Mouse (Mus musculus) neural tube, embryonic 12.5 days (tissue): ENCODE measurements around the gene Pef1. TPM values are rescaled to one million over a fixed set of nuclear protein-coding genes. Genes with fewer than 3 reads are reported as not detected.

Source experiments
- ATAC-seq: fragments of 200-750 bp; cut with Nextera tagmentation; 2 replicates; pipeline ENCODE4 v1.8.0; 2017; ENCODE audit warnings: low read depth, mild to moderate bottlenecking, moderate TSS enrichment, moderate library complexity; ENCODE audit not compliant: low FRiP score
- H3K27ac ChIP-seq: fragments of 300-500 bp; sonication (generic); 2 replicates; pipeline ENCODE4 v1.5.1; 2016
- H3K27me3 ChIP-seq: fragments of 300-500 bp; sonication (generic); replicated peaks from 2 replicates; pipeline ENCODE4 v1.6.1; 2016; ENCODE audit warnings: mild to moderate bottlenecking
- H3K36me3 ChIP-seq: fragments of 300-500 bp; sonication (generic); 2 replicates; pipeline ENCODE4 v1.6.1; 2016; ENCODE audit warnings: mild to moderate bottlenecking
- H3K4me1 ChIP-seq: fragments of 300-500 bp; sonication (generic); 2 replicates; pipeline ENCODE4 v1.6.1; 2016
- H3K4me2 ChIP-seq: fragments of 300-500 bp; sonication (generic); replicated peaks from 2 replicates; pipeline ENCODE4 v1.6.1; 2016; ENCODE audit warnings: mild to moderate bottlenecking
- H3K4me3 ChIP-seq: fragments of 300-500 bp; sonication (generic); 2 replicates; pipeline ENCODE4 v1.5.1; 2016
- H3K9ac ChIP-seq: fragments of 300-500 bp; sonication (generic); 2 replicates; pipeline ENCODE4 v1.6.1; 2016; ENCODE audit warnings: mild to moderate bottlenecking
- H3K9me3 ChIP-seq: fragments of 300-500 bp; sonication (generic); 2 replicates; pipeline ENCODE4 v1.6.1; 2016; ENCODE audit warnings: mild to moderate bottlenecking
- WGBS: fragments of 180-500 bp; shearing (Covaris S2); methylation state at CpG from one replicate; pipeline ENCODE4 v1.1.7; 2016; 5-methylcytosine and 5-hydroxymethylcytosine counted together
- polyA plus RNA-seq: library from polyadenylated mRNA; unstranded; fragments of >200 nt; fragmentation: Nextera tagmentation; extraction: Ambion mirVana; gene quantifications from 2 replicates; pipeline ENCODE4 v1.2.1, GENCODE M21; 2016

Gene Pef1
- polyA plus RNA-seq, 1 experiment from 2014 or later = 64.8 TPM

GRCm38 (mm10) chr4:130074761-130075515, 27.4 kb upstream of the Pef1 start:
- Histone ChIP-seq H3K36me3 (no peaks in the 10 kb centered on the region), H3K4me3 (no peak overlapping the region), H3K4me2 (no peak overlapping the region), H3K9me3 (no peaks in the 10 kb centered on the region), H3K9ac (no peak overlapping the region), H3K27me3 (peaks cover 4% of the 10 kb centered on the region), H3K27ac (no peak overlapping the region), H3K4me1 (peaks cover 8% of the 10 kb centered on the region)
- ATAC-seq = no peak
- 71% methylated on average over 17 of the region's 17 CpGs for WGBS

GRCm38 (mm10) chr4:130076856-130077255, 25.5 kb upstream of the Pef1 start:
- no peaks in the 10 kb centered on the region for H3K9me3 ChIP-seq
- ATAC-seq = no peak
- H3K9ac ChIP-seq = no peak overlapping the region

DNA sequence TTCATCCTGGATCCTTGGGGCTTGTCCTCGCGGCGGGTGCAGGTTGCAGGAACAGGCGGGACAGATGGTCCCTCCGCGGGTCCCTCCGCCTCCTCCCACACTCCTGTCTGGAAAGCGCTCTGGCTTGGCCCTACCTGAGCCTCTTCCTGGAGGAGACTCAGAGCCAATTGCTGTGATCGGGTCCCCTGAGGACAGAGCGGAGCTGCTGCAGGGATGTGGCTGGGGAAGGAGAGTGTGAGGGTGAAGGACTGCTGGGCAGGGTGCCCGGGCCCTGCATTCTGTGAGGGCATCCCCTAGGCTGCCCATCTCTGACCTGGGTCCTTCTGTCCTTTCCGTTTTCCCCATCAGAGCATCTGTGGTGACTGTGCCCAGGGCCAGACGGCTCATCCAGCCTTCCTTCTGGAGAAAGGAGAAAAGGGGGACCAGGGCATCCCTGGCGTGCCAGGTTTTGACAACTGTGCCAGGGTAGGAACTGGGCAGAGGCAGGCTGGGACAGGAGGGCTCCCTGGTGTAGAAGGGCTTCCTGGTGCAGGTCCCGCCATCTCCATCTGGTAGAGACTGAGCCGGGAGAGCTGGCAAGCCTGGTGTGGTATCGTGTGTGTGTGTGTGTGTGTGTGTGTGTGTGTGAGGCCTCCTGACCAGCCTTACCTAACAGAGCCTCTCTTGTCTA, 23.4 kb upstream of the Pef1 start:
- peaks cover 10% of the 10 kb centered on the region for H3K4me1 ChIP-seq
- H3K9ac ChIP-seq = no peak overlapping the region
- H3K4me2 ChIP-seq = no peak overlapping the region
- WGBS = 58% methylated on average over 17 of the region's 17 CpGs
- no peak overlapping the region for H3K4me3 ChIP-seq
- H3K36me3 ChIP-seq = no peaks in the 10 kb centered on the region
- ATAC-seq = no peak
- H3K9me3 ChIP-seq = no peaks in the 10 kb centered on the region
- peaks cover 4% of the 10 kb centered on the region for H3K27me3 ChIP-seq
- H3K27ac ChIP-seq = no peak overlapping the region

More at GRCm38 (mm10) chr4:130076856-130077255, 25.5 kb upstream of the Pef1 start:
- H3K4me2 ChIP-seq = no peak overlapping the region
- H3K4me1 ChIP-seq = peaks cover 8% of the 10 kb centered on the region
- WGBS = 55% methylated on average over 8 of the region's 8 CpGs
- peaks cover 4% of the 10 kb centered on the region for H3K27me3 ChIP-seq
- no peaks in the 10 kb centered on the region for H3K36me3 ChIP-seq
- H3K4me3 ChIP-seq = no peak overlapping the region
- no peak overlapping the region for H3K27ac ChIP-seq

DNA sequence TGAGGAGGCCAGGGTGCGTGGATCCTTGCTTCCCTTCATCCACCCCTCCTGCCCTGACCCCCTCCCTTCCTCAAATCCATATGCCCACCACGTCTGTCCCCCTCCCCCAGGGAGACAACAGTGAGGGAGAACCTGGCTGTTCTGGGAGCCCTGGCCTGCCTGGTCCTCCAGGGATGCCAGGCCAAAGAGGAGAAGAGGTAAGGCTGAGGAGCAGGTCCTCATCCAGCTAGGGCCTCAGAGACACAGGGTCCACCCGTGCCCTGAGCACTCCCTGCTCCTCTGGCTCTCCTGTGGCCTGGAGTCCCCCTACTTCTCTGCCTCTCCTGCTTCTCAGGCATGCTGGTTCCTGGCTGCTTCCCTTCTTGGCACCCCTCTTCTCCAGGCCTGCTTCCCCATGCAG, 22.8 kb upstream of the Pef1 start:
- no peak for ATAC-seq
- Histone ChIP-seq H3K27ac (no peak overlapping the region), H3K9ac (no peak overlapping the region), H3K4me2 (no peak overlapping the region), H3K9me3 (no peaks in the 10 kb centered on the region), H3K36me3 (no peaks in the 10 kb centered on the region), H3K4me1 (peaks cover 10% of the 10 kb centered on the region), H3K27me3 (peaks cover 4% of the 10 kb centered on the region), H3K4me3 (no peak overlapping the region)
- 71% methylated on average over 3 of the region's 3 CpGs for WGBS

DNA sequence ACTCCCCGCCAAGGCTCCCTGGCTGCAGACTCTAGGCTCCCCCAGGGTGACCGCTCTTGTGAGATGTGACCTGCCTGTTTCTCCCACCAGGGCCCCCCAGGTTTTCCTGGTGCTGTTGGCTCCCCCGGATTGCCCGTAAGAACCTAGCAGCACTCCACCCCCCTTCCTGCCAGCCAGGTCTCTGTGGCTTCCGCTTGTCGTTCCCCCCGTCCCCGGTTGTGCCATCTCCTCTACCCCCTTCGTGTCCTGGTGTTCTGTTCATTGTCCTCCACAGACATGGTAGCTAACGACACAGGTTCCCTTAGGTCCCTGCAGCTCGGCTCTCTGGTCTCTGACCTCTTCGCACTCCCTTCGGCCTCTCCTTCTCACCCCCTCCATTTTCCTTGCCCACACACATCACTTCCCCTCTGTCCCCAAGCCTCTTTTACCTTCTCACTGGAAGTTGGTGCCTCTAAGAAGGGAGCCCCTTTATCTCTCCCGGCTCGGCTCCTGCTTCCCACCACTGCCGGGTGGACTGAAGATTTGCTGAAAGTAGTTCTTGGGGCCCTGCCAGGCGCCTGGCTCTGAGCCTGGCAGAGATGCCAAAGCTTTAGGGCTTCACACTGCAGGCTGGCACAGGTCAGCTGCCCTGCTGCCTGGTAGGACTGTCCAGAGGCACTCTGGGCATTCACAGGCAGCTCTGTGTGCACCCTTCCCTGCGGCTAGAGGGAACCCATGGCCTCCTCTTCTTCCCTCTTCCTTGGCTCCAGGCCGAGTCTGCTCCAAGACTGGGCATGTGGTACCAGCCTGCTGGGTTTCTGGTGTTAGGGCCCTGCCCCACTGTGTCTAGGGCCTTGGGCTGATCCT, 20.8 kb upstream of the Pef1 start:
- 84% methylated on average over 19 of the region's 19 CpGs for WGBS
- H3K4me1 ChIP-seq = peaks cover 3% of the 10 kb centered on the region; the same call in 1 of the 2 replicates
- no peak overlapping the region for H3K27ac ChIP-seq
- ATAC-seq = no peak
- peaks cover 4% of the 10 kb centered on the region for H3K27me3 ChIP-seq
- no peak overlapping the region for H3K4me3 ChIP-seq
- no peak overlapping the region for H3K9ac ChIP-seq
- H3K9me3 ChIP-seq = no peaks in the 10 kb centered on the region
- no peaks in the 10 kb centered on the region for H3K36me3 ChIP-seq
- no peak overlapping the region for H3K4me2 ChIP-seq

DNA sequence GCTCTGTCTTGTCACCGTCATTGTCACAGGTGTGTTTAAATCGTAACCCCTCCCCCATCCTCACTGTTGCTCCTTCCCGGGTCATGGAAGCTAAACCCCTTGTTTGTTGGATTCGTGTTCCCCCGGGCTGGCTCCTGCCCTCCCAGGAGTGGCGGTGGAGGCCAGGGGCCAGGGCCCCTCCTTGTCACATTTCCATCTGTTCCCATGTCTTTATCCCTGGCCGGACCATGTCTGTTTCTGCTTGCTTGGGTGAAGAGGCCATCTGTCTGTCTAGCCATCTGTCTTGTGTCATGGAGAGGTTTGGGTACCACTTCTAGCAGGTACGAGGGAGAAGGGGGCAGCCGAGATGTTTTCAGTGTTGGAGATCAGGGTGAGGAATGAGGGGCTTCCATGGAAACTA, 20.1 kb upstream of the Pef1 start:
- no peak for ATAC-seq
- H3K4me1 ChIP-seq = 0 out of 2 replicates have a peak, but pooled peaks cover 2% of the 10 kb centered on the region

DNA sequence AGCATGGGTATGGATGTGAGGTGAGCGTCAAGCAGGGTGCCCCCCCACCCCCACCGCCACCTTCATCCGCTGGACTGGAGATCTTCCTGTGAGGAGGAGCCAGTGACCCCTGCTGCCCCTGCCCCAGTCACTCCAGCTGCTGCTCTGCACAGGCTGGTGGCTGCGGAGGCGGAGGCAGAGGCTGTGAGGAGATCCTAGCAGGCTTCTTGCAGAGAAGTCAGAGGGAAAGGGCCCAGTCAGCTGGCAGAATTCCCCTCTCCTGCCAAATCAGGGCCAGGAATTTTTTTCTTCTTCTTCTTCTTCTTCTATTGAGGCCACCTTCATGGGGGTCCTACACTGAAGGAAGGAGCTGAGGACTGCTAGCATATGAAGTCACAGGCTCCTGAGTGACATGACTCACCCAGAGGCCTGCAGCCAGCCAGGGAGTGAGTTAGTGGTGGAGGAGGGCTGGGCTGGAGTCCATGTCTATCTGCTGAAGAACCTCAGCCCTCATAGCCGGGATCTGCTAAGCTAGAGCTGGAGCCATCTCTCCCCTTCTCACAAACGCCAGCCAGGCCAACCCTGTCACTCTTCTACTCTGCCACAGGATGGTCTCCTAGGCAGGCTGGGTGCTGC, 17.9 kb upstream of the Pef1 start:
- Histone ChIP-seq H3K27ac (no peak overlapping the region), H3K4me2 (no peak overlapping the region), H3K36me3 (no peaks in the 10 kb centered on the region), H3K4me1 (0 out of 2 replicates have a peak, but pooled peaks cover 2% of the 10 kb centered on the region), H3K27me3 (peaks cover 11% of the 10 kb centered on the region; the same call in 1 of the 2 replicates), H3K9me3 (no peaks in the 10 kb centered on the region), H3K9ac (no peak overlapping the region), H3K4me3 (no peak overlapping the region)
- ATAC-seq = no peak
- WGBS = 51% methylated on average over 7 of the region's 7 CpGs

More for the DNA sequence above, 20.1 kb upstream of the Pef1 start:
- Histone ChIP-seq H3K9ac (no peak overlapping the region), H3K27ac (no peak overlapping the region), H3K36me3 (no peaks in the 10 kb centered on the region), H3K4me3 (no peak overlapping the region), H3K9me3 (no peaks in the 10 kb centered on the region), H3K27me3 (peaks cover 4% of the 10 kb centered on the region), H3K4me2 (no peak overlapping the region)
- WGBS = 55% methylated on average over 9 of the region's 9 CpGs

GRCm38 (mm10) chr4:130085246-130085820, 17.0 kb upstream of the Pef1 start:
- Histone ChIP-seq H3K27me3 (peaks cover 11% of the 10 kb centered on the region; the same call in 1 of the 2 replicates), H3K4me3 (no peak overlapping the region), H3K4me1 (0 out of 2 replicates have a peak, but pooled peaks cover 2% of the 10 kb centered on the region), H3K9me3 (no peaks in the 10 kb centered on the region), H3K36me3 (no peaks in the 10 kb centered on the region), H3K27ac (no peak overlapping the region), H3K4me2 (no peak overlapping the region), H3K9ac (no peak overlapping the region)
- ATAC-seq = no peak
- 66% methylated on average over 12 of the region's 12 CpGs for WGBS

GRCm38 (mm10) chr4:130087293-130087692, 15.1 kb upstream of the Pef1 start:
- H3K9ac ChIP-seq = no peak overlapping the region
- no peak overlapping the region for H3K4me3 ChIP-seq
- no peaks in the 10 kb centered on the region for H3K36me3 ChIP-seq
- 0 out of 2 replicates have a peak, but pooled peaks have one; percentile 49 for ATAC-seq
- no peak overlapping the region for H3K27ac ChIP-seq
- 12% methylated on average over 7 of the region's 7 CpGs for WGBS
- no peaks in the 10 kb centered on the region for H3K9me3 ChIP-seq
- peaks cover 11% of the 10 kb centered on the region; the same call in 1 of the 2 replicates for H3K27me3 ChIP-seq
- no peak overlapping the region for H3K4me2 ChIP-seq
- H3K4me1 ChIP-seq = 0 out of 2 replicates have a peak, but pooled peaks cover 2% of the 10 kb centered on the region

GRCm38 (mm10) chr4:130095137-130095536, 7.2 kb upstream of the Pef1 start:
- no peaks in the 10 kb centered on the region for H3K36me3 ChIP-seq
- peaks cover 4% of the 10 kb centered on the region; the same call in 1 of the 2 replicates for H3K4me1 ChIP-seq
- no peak for ATAC-seq
- no peak overlapping the region for H3K27ac ChIP-seq
- H3K4me3 ChIP-seq = no peak overlapping the region
- H3K9me3 ChIP-seq = no peaks in the 10 kb centered on the region
- no peak overlapping the region for H3K4me2 ChIP-seq
- peaks cover 6% of the 10 kb centered on the region; the same call in 1 of the 2 replicates for H3K27me3 ChIP-seq
- 37% methylated on average over 3 of the region's 3 CpGs for WGBS
- no peak overlapping the region for H3K9ac ChIP-seq

- no peak overlapping the region for H3K9ac ChIP-seq
- no peak overlapping the region for H3K27ac ChIP-seq
- H3K4me3 ChIP-seq = no peak overlapping the region
- 0 out of 2 replicates have a peak overlapping the region, but pooled peaks have one; percentile 14 for H3K4me2 ChIP-seq
- no peaks in the 10 kb centered on the region for H3K36me3 ChIP-seq
- WGBS = 31% methylated on average over 8 of the region's 8 CpGs
- ATAC-seq = no peak
- H3K9me3 ChIP-seq = 0 out of 2 replicates have a peak, but pooled peaks cover 4% of the 10 kb centered on the region
- no peaks in the 10 kb centered on the region for H3K27me3 ChIP-seq
- H3K4me1 ChIP-seq = peaks cover 13% of the 10 kb centered on the region
Measured at GRCm38 (mm10) chr4:130101183-130101582, 1.2 kb upstream of the Pef1 start.
